Mouse (Mus musculus) embryonic facial prominence, embryonic 10.5 days (tissue): ENCODE data around the gene Carm1. TPM values are rescaled to one million over a fixed set of nuclear protein-coding genes. Genes with fewer than 3 reads are reported as not detected.

ENCODE experiments used
- DNase-seq: peaks from one replicate; pipeline ENCODE4 v3.0.0-alpha.2; 2017; ENCODE audit warnings: low spot score
- H3K27ac ChIP-seq: fragments of 300-500 bp; sonication (generic); replicated peaks from 2 replicates; pipeline ENCODE4 v1.5.1; 2016; ENCODE audit warnings: mild to moderate bottlenecking
- H3K27me3 ChIP-seq: fragments of 300-500 bp; sonication (generic); replicated peaks from 2 replicates; pipeline ENCODE4 v1.6.1; 2016; ENCODE audit warnings: low read depth, mild to moderate bottlenecking; ENCODE audit not compliant: poor library complexity, severe bottlenecking
- H3K36me3 ChIP-seq: fragments of 300-500 bp; sonication (generic); replicated peaks from 2 replicates; pipeline ENCODE4 v1.6.1; 2016; ENCODE audit warnings: mild to moderate bottlenecking, moderate library complexity
- H3K4me1 ChIP-seq: fragments of 300-500 bp; sonication (generic); 2 replicates; pipeline ENCODE4 v1.6.1; 2016
- H3K4me3 ChIP-seq: fragments of 300-500 bp; sonication (generic); 2 replicates; pipeline ENCODE4 v1.5.1; 2016; ENCODE audit warnings: mild to moderate bottlenecking, moderate library complexity
- H3K9me3 ChIP-seq: fragments of 300-500 bp; sonication (generic); 2 replicates; pipeline ENCODE4 v1.6.1; 2016; ENCODE audit warnings: mild to moderate bottlenecking
- WGBS: fragments of 180-500 bp; shearing (Covaris S2); methylation state at CpG from one replicate; pipeline ENCODE4 v1.1.7; 2016; 5-methylcytosine and 5-hydroxymethylcytosine counted together
- polyA plus RNA-seq: library from polyadenylated mRNA; unstranded; fragments of >200 nt; fragmentation: Nextera tagmentation; extraction: Ambion mirVana; gene quantifications from 2 replicates; pipeline ENCODE4 v1.2.1, GENCODE M21; 2016

The Carm1 gene
- polyA plus RNA-seq, 1 experiment from 2014 or later = 73.1 TPM

- Histone ChIP-seq H3K4me3 (peak overlapping the region; percentile 89), H3K27ac (peak overlapping the region; percentile 99), H3K36me3 (peaks cover 25% of the 10 kb centered on the region), H3K27me3 (no peaks in the 10 kb centered on the region), H3K9me3 (no peaks in the 10 kb centered on the region), H3K4me1 (peaks cover 26% of the 10 kb centered on the region)
- no peak for DNase-seq
- WGBS = 5% methylated on average over 9 of the region's 9 CpGs
Measured at GRCm38 (mm10) chr9:21545351-21545915, 1.3 kb upstream of the Carm1 start.

GRCm38 (mm10) chr9:21545916-21546788 lies 542 bp upstream of the Carm1 start:
- WGBS = under 1% methylated on average over 67 of the region's 67 CpGs
- H3K27me3 ChIP-seq = no peaks in the 10 kb centered on the region
- H3K36me3 ChIP-seq = peaks cover 28% of the 10 kb centered on the region

GRCm38 (mm10) chr9:21547075-21547941 lies 614 bp downstream of the Carm1 start:
- no peaks in the 10 kb centered on the region for H3K9me3 ChIP-seq
- WGBS = 1% methylated on average over 65 of the region's 66 CpGs
- H3K4me1 ChIP-seq = peaks cover 26% of the 10 kb centered on the region
- peak; percentile 75 for DNase-seq
- H3K4me3 ChIP-seq = peak overlapping the region; percentile 89
- H3K36me3 ChIP-seq = peaks cover 38% of the 10 kb centered on the region
- H3K27me3 ChIP-seq = no peaks in the 10 kb centered on the region
- peak overlapping the region; percentile 99 for H3K27ac ChIP-seq

More at GRCm38 (mm10) chr9:21545916-21546788, 542 bp upstream of the Carm1 start:
- Histone ChIP-seq H3K9me3 (no peaks in the 10 kb centered on the region), H3K27ac (peak overlapping the region; percentile 99), H3K4me3 (peak overlapping the region; percentile 89), H3K4me1 (peaks cover 26% of the 10 kb centered on the region)
- DNase-seq = peak; percentile 100

GRCm38 (mm10) chr9:21551049-21551448 lies 4.4 kb downstream of the Carm1 start:
- peaks cover 74% of the 10 kb centered on the region for H3K36me3 ChIP-seq
- no peak for DNase-seq
- no peaks in the 10 kb centered on the region for H3K9me3 ChIP-seq
- H3K27ac ChIP-seq = no peak overlapping the region
- WGBS = 95% methylated on average over 2 of the region's 2 CpGs
- no peak overlapping the region for H3K4me3 ChIP-seq
- no peaks in the 10 kb centered on the region for H3K27me3 ChIP-seq
- peaks cover 14% of the 10 kb centered on the region for H3K4me1 ChIP-seq

- H3K4me3 ChIP-seq = no peak overlapping the region
- no peaks in the 10 kb centered on the region for H3K9me3 ChIP-seq
- DNase-seq = no peak
- peaks cover 92% of the 10 kb centered on the region for H3K36me3 ChIP-seq
- H3K27ac ChIP-seq = no peak overlapping the region
- peaks cover 11% of the 10 kb centered on the region for H3K4me1 ChIP-seq
- WGBS = 87% methylated on average over 6 of the region's 6 CpGs
- H3K27me3 ChIP-seq = no peaks in the 10 kb centered on the region
Measured at GRCm38 (mm10) chr9:21553607-21554273, 7.0 kb downstream of the Carm1 start.

GRCm38 (mm10) chr9:21555198-21555742 lies 8.6 kb downstream of the Carm1 start:
- no peaks in the 10 kb centered on the region for H3K9me3 ChIP-seq
- no peak overlapping the region for H3K4me3 ChIP-seq
- no peaks in the 10 kb centered on the region for H3K27me3 ChIP-seq
- H3K36me3 ChIP-seq = peaks cover 91% of the 10 kb centered on the region
- no peak for DNase-seq
- WGBS = 86% methylated on average over 6 of the region's 6 CpGs
- H3K27ac ChIP-seq = no peak overlapping the region
- peaks cover 7% of the 10 kb centered on the region; the same call in 1 of the 2 replicates for H3K4me1 ChIP-seq

GRCm38 (mm10) chr9:21556996-21557395 lies 10.3 kb downstream of the Carm1 start:
- 90% methylated on average over 2 of the region's 2 CpGs for WGBS
- H3K27ac ChIP-seq = no peak overlapping the region

GRCm38 (mm10) chr9:21557556-21557955 lies 10.9 kb downstream of the Carm1 start:
- no peaks in the 10 kb centered on the region for H3K27me3 ChIP-seq
- no peak overlapping the region for H3K27ac ChIP-seq
- H3K9me3 ChIP-seq = no peaks in the 10 kb centered on the region
- peaks cover 91% of the 10 kb centered on the region for H3K36me3 ChIP-seq
- no peak overlapping the region for H3K4me3 ChIP-seq
- WGBS = 90% methylated on average over 2 of the region's 2 CpGs
- DNase-seq = no peak
- H3K4me1 ChIP-seq = peaks cover 7% of the 10 kb centered on the region; the same call in 1 of the 2 replicates

More at GRCm38 (mm10) chr9:21556996-21557395, 10.3 kb downstream of the Carm1 start:
- H3K36me3 ChIP-seq = peaks cover 91% of the 10 kb centered on the region
- no peak overlapping the region for H3K4me3 ChIP-seq
- no peak for DNase-seq
- no peaks in the 10 kb centered on the region for H3K27me3 ChIP-seq
- no peaks in the 10 kb centered on the region for H3K9me3 ChIP-seq
- H3K4me1 ChIP-seq = peaks cover 7% of the 10 kb centered on the region; the same call in 1 of the 2 replicates

- peaks cover 86% of the 10 kb centered on the region for H3K36me3 ChIP-seq
- 89% methylated on average over 4 of the region's 4 CpGs for WGBS
- no peaks in the 10 kb centered on the region for H3K9me3 ChIP-seq
Measured at GRCm38 (mm10) chr9:21558366-21558765, 11.7 kb downstream of the Carm1 start.

GRCm38 (mm10) chr9:21559151-21559550 lies 12.5 kb downstream of the Carm1 start:
- Histone ChIP-seq H3K4me1 (peaks cover 7% of the 10 kb centered on the region; the same call in 1 of the 2 replicates), H3K27ac (no peak overlapping the region), H3K4me3 (no peak overlapping the region), H3K9me3 (no peaks in the 10 kb centered on the region), H3K27me3 (no peaks in the 10 kb centered on the region), H3K36me3 (peaks cover 78% of the 10 kb centered on the region)
- WGBS = 93% methylated on average over 3 of the region's 3 CpGs
- DNase-seq = no peak

More at GRCm38 (mm10) chr9:21558366-21558765, 11.7 kb downstream of the Carm1 start:
- no peak for DNase-seq
- Histone ChIP-seq H3K4me3 (no peak overlapping the region), H3K27me3 (no peaks in the 10 kb centered on the region), H3K27ac (no peak overlapping the region), H3K4me1 (peaks cover 7% of the 10 kb centered on the region; the same call in 1 of the 2 replicates)

- no peak for DNase-seq
- WGBS = 77% methylated on average over 1 of the region's 1 CpGs
- H3K9me3 ChIP-seq = no peaks in the 10 kb centered on the region
- H3K27ac ChIP-seq = no peak overlapping the region
- peaks cover 57% of the 10 kb centered on the region for H3K36me3 ChIP-seq
- H3K4me1 ChIP-seq = no peaks in the 10 kb centered on the region; the same call in 1 of the 2 replicates
- H3K4me3 ChIP-seq = no peak overlapping the region
- no peaks in the 10 kb centered on the region for H3K27me3 ChIP-seq
Measured at GRCm38 (mm10) chr9:21564420-21564819, 17.7 kb downstream of the Carm1 start.
